Mouse (Mus musculus): ENCODE results near the gene Abcb9. TPM values are rescaled to one million over a fixed set of nuclear protein-coding genes. Genes with fewer than 3 reads are reported as not detected.
"Not testable (repeated sequence)": the region's sequence is repeated elsewhere in the genome, so short reads cannot be mapped to it uniquely, and the experiment has no call there.

The Abcb9 gene
- polyA plus RNA-seq, 1 experiment from 2014 or later = 3.3 TPM

DNA sequence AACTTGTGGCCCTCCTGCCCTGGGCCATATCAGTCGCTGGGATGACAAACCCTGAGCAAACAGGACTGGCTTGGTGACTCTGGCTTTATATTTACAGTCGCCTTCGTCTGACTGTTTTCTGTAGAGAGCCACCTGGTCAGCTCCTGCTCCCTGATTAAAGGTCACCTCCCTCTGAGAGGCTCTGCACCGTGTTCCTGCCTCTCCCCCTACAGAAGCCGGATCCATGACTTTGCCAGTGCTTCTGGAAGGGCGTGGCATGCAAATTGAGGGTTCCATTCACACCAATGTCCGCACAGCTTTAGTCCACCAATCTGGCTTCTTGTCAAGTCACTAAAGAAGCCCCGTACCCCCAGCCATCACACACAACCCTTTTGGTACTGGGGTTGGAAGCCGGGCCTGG lies 19.0 kb downstream of the Abcb9 start:
- WGBS = 66% methylated on average over 9 of the region's 9 CpGs
- H3K27ac ChIP-seq = no peak overlapping the region
- peaks cover 41% of the 10 kb centered on the region for H3K4me1 ChIP-seq
- H3K27me3 ChIP-seq = 0 out of 2 replicates have a peak, but pooled peaks cover 4% of the 10 kb centered on the region
- no peaks in the 10 kb centered on the region for H3K36me3 ChIP-seq (replicated peaks)
- no peak for ATAC-seq (ENCODE audit: low FRiP score)
- no peak overlapping the region for H3K9ac ChIP-seq
- H3K4me3 ChIP-seq (replicated peaks) = no peak overlapping the region
- no peak overlapping the region for H3K4me2 ChIP-seq
- H3K9me3 ChIP-seq = no peaks in the 10 kb centered on the region

DNA sequence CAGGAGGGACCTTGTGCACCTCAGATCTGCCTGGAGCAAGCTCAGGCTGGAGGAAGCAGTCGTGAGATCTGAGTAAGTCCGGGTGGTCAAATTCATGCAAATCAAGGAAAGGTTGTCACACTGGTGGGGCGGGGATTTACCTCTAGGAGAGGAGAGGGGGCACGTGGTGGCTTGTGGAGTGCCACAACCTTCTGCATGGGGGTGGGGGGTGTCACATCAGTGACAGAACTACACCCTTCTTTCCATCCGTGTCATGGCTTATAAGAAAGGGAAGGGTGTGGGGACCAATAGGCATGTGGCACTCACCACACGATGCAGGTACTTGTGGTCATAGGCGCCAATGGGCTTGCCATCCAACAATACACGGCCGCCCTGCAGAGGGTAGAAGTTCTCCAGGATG lies 19.9 kb downstream of the Abcb9 start:
- no peaks in the 10 kb centered on the region for H3K27me3 ChIP-seq
- no peak overlapping the region for H3K4me3 ChIP-seq (replicated peaks)
- no peak overlapping the region for H3K4me2 ChIP-seq
- H3K4me1 ChIP-seq = peaks cover 41% of the 10 kb centered on the region
- H3K36me3 ChIP-seq (replicated peaks) = no peaks in the 10 kb centered on the region
- no peak for ATAC-seq (ENCODE audit: low FRiP score)
- H3K9me3 ChIP-seq = no peaks in the 10 kb centered on the region
- 77% methylated on average over 9 of the region's 9 CpGs for WGBS
- H3K27ac ChIP-seq = no peak overlapping the region
- H3K9ac ChIP-seq = no peak overlapping the region

GRCm38 (mm10) chr5:124074845-124075307 lies 20.7 kb downstream of the Abcb9 start:
- WGBS = 79% methylated on average over 10 of the region's 10 CpGs
- Histone ChIP-seq H3K4me3 (replicated peaks) (no peak overlapping the region), H3K27ac (no peak overlapping the region), H3K27me3 (no peaks in the 10 kb centered on the region), H3K4me1 (peaks cover 36% of the 10 kb centered on the region), H3K4me2 (no peak overlapping the region), H3K9ac (no peak overlapping the region), H3K36me3 (replicated peaks) (no peaks in the 10 kb centered on the region), H3K9me3 (no peaks in the 10 kb centered on the region)
- ATAC-seq (ENCODE audit: low FRiP score) = no peak

- ATAC-seq (ENCODE audit: low FRiP score) = no peak
- Histone ChIP-seq H3K4me1 (peaks cover 24% of the 10 kb centered on the region), H3K9me3 (no peaks in the 10 kb centered on the region), H3K27me3 (no peaks in the 10 kb centered on the region), H3K4me3 (replicated peaks) (no peak overlapping the region), H3K27ac (0 out of 2 replicates have a peak overlapping the region, but pooled peaks have one; percentile 19), H3K4me2 (no peak overlapping the region), H3K36me3 (replicated peaks) (no peaks in the 10 kb centered on the region), H3K9ac (no peak overlapping the region)
- 62% methylated on average over 9 of the region's 9 CpGs for WGBS
These were observed 21.9 kb downstream of the Abcb9 start for GRCm38 (mm10) chr5:124073682-124074081.

GRCm38 (mm10) chr5:124069657-124070056 lies 25.9 kb downstream of the Abcb9 start:
- H3K36me3 ChIP-seq (replicated peaks) = no peaks in the 10 kb centered on the region
- no peaks in the 10 kb centered on the region for H3K9me3 ChIP-seq
- no peaks in the 10 kb centered on the region for H3K27me3 ChIP-seq
- H3K4me3 ChIP-seq (replicated peaks) = no peak overlapping the region
- no peak for ATAC-seq (ENCODE audit: low FRiP score)
- no peak overlapping the region for H3K27ac ChIP-seq
- H3K4me2 ChIP-seq = no peak overlapping the region
- WGBS = 89% methylated on average over 3 of the region's 3 CpGs
- H3K9ac ChIP-seq = no peak overlapping the region
- peaks cover 10% of the 10 kb centered on the region; the same call in 1 of the 2 replicates for H3K4me1 ChIP-seq

GRCm38 (mm10) chr5:124062037-124062824 lies 33.4 kb downstream of the Abcb9 start:
- Histone ChIP-seq H3K36me3 (replicated peaks) (no peaks in the 10 kb centered on the region), H3K4me2 (no peak overlapping the region), H3K9me3 (no peaks in the 10 kb centered on the region), H3K27me3 (no peaks in the 10 kb centered on the region), H3K27ac (0 out of 2 replicates have a peak overlapping the region, but pooled peaks have one; percentile 36), H3K4me3 (replicated peaks) (no peak overlapping the region), H3K9ac (no peak overlapping the region), H3K4me1 (no peaks in the 10 kb centered on the region)
- 76% methylated on average over 12 of the region's 12 CpGs for WGBS
- ATAC-seq (ENCODE audit: low FRiP score) = no peak

DNA sequence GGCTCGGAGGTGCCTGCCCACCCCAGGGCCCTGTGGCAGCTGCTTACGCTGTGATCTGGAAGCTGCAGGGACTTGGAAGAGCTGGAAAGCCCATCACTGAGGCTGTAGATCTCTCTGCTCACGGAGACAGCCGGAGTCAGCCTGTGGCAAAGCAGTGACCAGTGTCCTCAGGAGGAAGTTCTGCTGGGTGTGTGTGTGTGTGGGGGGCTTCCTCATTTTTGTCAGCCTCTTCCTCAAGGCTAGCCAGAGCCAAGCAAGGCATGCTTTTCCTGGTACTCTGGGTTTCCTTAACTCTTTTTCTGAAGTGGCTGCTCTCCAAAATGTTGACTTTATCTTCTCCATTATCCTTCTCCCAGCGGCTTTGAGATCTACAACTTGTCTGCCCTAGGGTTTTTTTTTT lies 35.9 kb downstream of the Abcb9 start:
- no peak for ATAC-seq (ENCODE audit: low FRiP score)
- no peaks in the 10 kb centered on the region for H3K27me3 ChIP-seq
- no peak overlapping the region for H3K9ac ChIP-seq
- H3K27ac ChIP-seq = no peak overlapping the region
- H3K4me1 ChIP-seq = no peaks in the 10 kb centered on the region
- WGBS = 74% methylated on average over 5 of the region's 5 CpGs
- no peaks in the 10 kb centered on the region for H3K36me3 ChIP-seq (replicated peaks)
- H3K9me3 ChIP-seq = no peaks in the 10 kb centered on the region
- H3K4me3 ChIP-seq (replicated peaks) = no peak overlapping the region
- no peak overlapping the region for H3K4me2 ChIP-seq

DNA sequence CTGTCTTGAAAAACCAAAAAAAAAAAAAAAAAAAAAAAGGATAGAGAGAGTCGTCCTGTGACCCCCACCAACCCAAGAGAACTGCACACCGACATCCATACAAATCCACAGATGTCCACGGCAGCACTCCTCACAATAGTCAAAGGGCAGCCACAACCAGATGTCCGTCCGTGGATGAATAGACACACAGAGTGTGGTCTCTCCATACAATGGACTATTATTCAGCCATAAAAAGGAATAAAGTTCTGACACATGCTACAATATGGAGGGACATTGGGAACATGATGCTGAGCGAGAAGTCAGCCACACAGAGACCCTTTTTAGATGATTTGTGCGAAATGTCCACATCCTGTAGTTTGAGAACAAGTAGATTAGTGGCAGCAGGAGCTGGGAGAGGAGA lies 36.8 kb downstream of the Abcb9 start:
- Histone ChIP-seq H3K36me3 (replicated peaks) (no peaks in the 10 kb centered on the region), H3K9ac (no peak overlapping the region), H3K4me1 (no peaks in the 10 kb centered on the region), H3K4me3 (replicated peaks) (no peak overlapping the region), H3K27ac (no peak overlapping the region), H3K9me3 (no peaks in the 10 kb centered on the region), H3K4me2 (no peak overlapping the region), H3K27me3 (no peaks in the 10 kb centered on the region)
- ATAC-seq (ENCODE audit: low FRiP score) = no peak
- WGBS = 76% methylated on average over 7 of the region's 7 CpGs

DNA sequence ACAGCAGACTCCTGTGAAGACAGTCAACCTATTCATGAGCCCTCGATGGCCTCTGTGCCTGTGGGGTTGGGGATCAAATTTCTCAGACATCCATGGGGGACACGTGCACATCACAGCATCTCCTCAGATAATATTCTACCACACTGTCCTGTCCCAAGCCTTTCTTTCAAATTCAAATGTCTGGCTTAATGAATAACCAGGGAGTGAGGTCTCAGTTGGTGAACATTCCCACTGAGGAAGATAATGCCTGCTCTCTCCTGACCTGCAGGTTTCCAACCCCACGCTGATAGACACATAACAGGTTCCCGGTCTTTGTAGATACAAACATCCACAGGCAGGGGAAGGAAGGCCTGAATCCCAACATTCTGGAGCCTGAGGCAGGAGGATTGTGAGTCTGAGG lies 38.6 kb downstream of the Abcb9 start:
- Histone ChIP-seq H3K27me3 (no peaks in the 10 kb centered on the region), H3K4me2 (no peak overlapping the region), H3K36me3 (replicated peaks) (no peaks in the 10 kb centered on the region), H3K4me1 (no peaks in the 10 kb centered on the region), H3K9me3 (no peaks in the 10 kb centered on the region), H3K9ac (no peak overlapping the region), H3K4me3 (replicated peaks) (no peak overlapping the region), H3K27ac (no peak overlapping the region)
- 47% methylated on average over 4 of the region's 4 CpGs for WGBS
- no peak for ATAC-seq (ENCODE audit: low FRiP score)

GRCm38 (mm10) chr5:124056219-124056618 lies 39.4 kb downstream of the Abcb9 start:
- Histone ChIP-seq H3K9me3 (no peaks in the 10 kb centered on the region), H3K4me3 (replicated peaks) (no peak overlapping the region), H3K27ac (no peak overlapping the region), H3K4me2 (no peak overlapping the region), H3K27me3 (no peaks in the 10 kb centered on the region), H3K4me1 (no peaks in the 10 kb centered on the region), H3K9ac (no peak overlapping the region), H3K36me3 (replicated peaks) (no peaks in the 10 kb centered on the region)
- 100% methylated on average over 1 of the region's 1 CpGs for WGBS
- no peak for ATAC-seq (ENCODE audit: low FRiP score)

DNA sequence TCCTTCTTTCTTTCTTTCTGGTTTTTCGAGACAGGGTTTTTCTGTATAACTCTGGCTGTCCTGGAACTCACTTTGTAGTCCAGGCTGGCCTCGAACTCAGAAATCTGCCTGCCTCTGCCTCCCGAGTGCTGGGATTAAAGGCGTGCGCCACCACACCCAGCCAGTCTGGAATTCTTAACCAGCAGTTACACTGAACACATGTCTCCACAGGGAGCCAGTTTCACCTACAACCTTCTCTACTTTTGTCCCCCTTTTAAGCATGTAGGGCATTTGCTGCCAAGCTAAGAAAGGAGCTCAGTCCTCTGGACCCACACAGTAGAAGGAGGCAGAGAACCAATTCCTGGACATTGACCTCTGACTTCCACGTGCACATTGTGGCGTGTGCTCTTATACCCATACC lies 43.0 kb downstream of the Abcb9 start:
- ATAC-seq (ENCODE audit: low FRiP score); H3K36me3 ChIP-seq (replicated peaks); H3K27me3 ChIP-seq; H3K4me3 ChIP-seq (replicated peaks); H3K4me2 ChIP-seq; H3K9ac ChIP-seq; H3K9me3 ChIP-seq; H3K27ac ChIP-seq: not testable (repeated sequence)
- H3K4me1 ChIP-seq = peaks cover 10% of the 10 kb centered on the region; the same call in 1 of the 2 replicates
- 94% methylated on average over 7 of the region's 7 CpGs for WGBS

DNA sequence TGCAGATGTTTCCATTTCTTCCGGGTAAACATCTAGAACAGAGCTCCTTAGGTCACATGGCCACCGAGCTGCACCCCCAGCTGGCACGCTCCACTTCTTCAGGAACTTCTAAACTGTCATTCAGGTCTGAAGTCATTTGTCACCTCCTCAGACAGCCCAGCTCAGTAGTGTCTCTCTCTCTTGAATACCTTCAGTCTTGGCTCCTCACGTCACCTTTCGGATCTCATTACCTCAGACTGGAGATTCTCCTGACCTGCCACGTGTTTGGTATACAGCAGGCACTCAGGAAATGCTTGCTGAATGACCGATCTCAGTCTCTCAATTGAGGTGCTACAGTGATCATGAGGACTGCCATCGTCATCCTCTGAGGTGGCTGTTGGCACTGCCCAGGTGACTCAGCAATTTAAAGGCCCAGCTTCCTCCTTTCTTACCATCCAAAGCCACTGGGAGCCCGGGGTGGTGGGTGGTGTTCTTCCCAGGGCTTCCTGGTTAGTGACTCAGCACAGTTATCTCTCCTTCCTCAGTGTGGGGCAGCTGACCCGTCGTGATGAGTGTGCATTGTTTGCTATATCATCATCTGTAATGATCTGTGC lies 43.6 kb downstream of the Abcb9 start:
- Histone ChIP-seq H3K4me2 (no peak overlapping the region), H3K4me3 (replicated peaks) (no peak overlapping the region), H3K36me3 (replicated peaks) (no peaks in the 10 kb centered on the region), H3K9ac (no peak overlapping the region), H3K27me3 (no peaks in the 10 kb centered on the region), H3K9me3 (no peaks in the 10 kb centered on the region), H3K27ac (no peak overlapping the region), H3K4me1 (peaks cover 10% of the 10 kb centered on the region; the same call in 1 of the 2 replicates)
- ATAC-seq (ENCODE audit: low FRiP score) = no peak
- 85% methylated on average over 11 of the region's 11 CpGs for WGBS
